Mouse (Mus musculus) C2C12 (cell line): ENCODE results near the gene Ifngr2. TPM values are rescaled to one million over a fixed set of nuclear protein-coding genes. Genes with fewer than 3 reads are reported as not detected.
A peak's percentile ranks its signal among the peaks of the same experiment; 100 is the strongest.

Experiments
- H3K27me3 ChIP-seq: one replicate; pipeline ENCODE4 v1.6.1; 2011; ENCODE audit not compliant: control insufficient read depth, insufficient read depth, insufficient read length
- H3K36me3 ChIP-seq: one replicate; pipeline ENCODE4 v1.6.1; 2011; ENCODE audit not compliant: control insufficient read depth, insufficient read depth
- H3K4me3 ChIP-seq: one replicate; pipeline ENCODE4 v1.5.1; 2011; ENCODE audit warnings: mild to moderate bottlenecking, control low read depth; ENCODE audit not compliant: poor library complexity, insufficient read depth, severe bottlenecking
- H3K79me2 ChIP-seq: one replicate; pipeline ENCODE4 v1.6.1; 2011; ENCODE audit not compliant: control insufficient read depth, insufficient read depth
- H3K79me3 ChIP-seq: one replicate; pipeline ENCODE4 v1.6.1; 2011; ENCODE audit warnings: low read depth, control low read depth
- H3ac ChIP-seq: one replicate; pipeline ENCODE3; 2011; ENCODE audit warnings: low read depth; ENCODE audit not compliant: control insufficient read depth, insufficient read length
- CEBPB ChIP-seq: IDR thresholded peaks from one replicate; pipeline ENCODE4 v1.6.1; 2011; ENCODE audit warnings: low read depth, mild to moderate bottlenecking, control low read depth, moderate library complexity
- CTCF ChIP-seq: IDR thresholded peaks from one replicate; pipeline ENCODE4 v1.5.1; 2011; ENCODE audit not compliant: control insufficient read depth, insufficient read depth, insufficient read length
- FOSL1 ChIP-seq: IDR thresholded peaks from one replicate; pipeline ENCODE4 v1.8.0; 2011; ENCODE audit warnings: mild to moderate bottlenecking, low read length; ENCODE audit not compliant: poor library complexity, insufficient read depth, severe bottlenecking
- MAX ChIP-seq: IDR thresholded peaks from one replicate; pipeline ENCODE4 v1.6.1; 2011; ENCODE audit warnings: mild to moderate bottlenecking, control low read depth
- MYOD1 ChIP-seq: IDR thresholded peaks from one replicate; pipeline ENCODE4 v1.6.1; 2011; ENCODE audit warnings: low read depth; ENCODE audit not compliant: control insufficient read depth, insufficient read length
- MYOG ChIP-seq: IDR thresholded peaks from one replicate; pipeline ENCODE4 v1.6.1; 2011; ENCODE audit not compliant: control insufficient read depth, insufficient read length; ENCODE audit errors: extremely low read depth
- USF1 ChIP-seq: IDR thresholded peaks from one replicate; pipeline ENCODE4 v1.6.1; 2011; ENCODE audit warnings: low read depth, mild to moderate bottlenecking, control low read depth, moderate library complexity
- polyA plus RNA-seq: library from polyadenylated mRNA; unstranded; fragments of >200 nt; fragmentation: generic; extraction: Trizol; gene quantifications from one replicate; pipeline ENCODE4 v1.2.1, GENCODE M21; 2012; ENCODE audit warnings: missing spikeins

The Ifngr2 gene
- polyA plus RNA-seq, 1 experiment: 9.1 TPM

DNA sequence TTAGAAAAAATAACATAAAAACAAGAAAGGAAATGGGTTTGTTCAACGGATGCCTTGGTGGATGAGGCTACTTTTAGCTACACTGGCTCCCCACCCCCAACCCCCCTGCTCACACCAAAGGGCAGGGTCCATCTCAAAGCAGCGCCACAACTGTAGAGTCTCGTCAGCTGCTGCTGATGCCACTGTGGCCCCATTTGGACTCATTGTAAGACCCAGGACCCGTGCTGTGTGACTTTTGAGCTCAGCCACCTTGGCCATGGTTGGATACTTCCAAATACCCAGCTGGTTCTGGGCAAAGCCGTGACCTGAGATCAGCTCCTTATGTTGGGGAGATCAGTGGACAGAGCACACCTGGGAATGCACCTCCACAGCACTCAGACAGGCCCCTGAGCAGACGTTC is 33.8 kb upstream of the Ifngr2 start:
- TF ChIP-seq CEBPB: no peak
- no peak for TF ChIP-seq CTCF
- TF ChIP-seq MAX: no peak
- TF ChIP-seq MYOD1: no peak

GRCm38 (mm10) chr16:91517020-91517419 is 29.9 kb upstream of the Ifngr2 start:
- TF ChIP-seq CEBPB: no peak
- TF ChIP-seq CTCF: no peak
- no peak for TF ChIP-seq MYOD1
- TF ChIP-seq FOSL1: no peak
- TF ChIP-seq MAX: no peak
- no peak for TF ChIP-seq USF1
- TF ChIP-seq MYOG: no peak
- Histone ChIP-seq H3K79me2 (no peaks in the 10 kb centered on the region), H3K36me3 (no peaks in the 10 kb centered on the region), H3K27me3 (no peaks in the 10 kb centered on the region), H3ac (no peak overlapping the region), H3K4me3 (no peak overlapping the region), H3K79me3 (no peaks in the 10 kb centered on the region)

More for the DNA sequence above, 33.8 kb upstream of the Ifngr2 start:
- Histone ChIP-seq H3K27me3 (no peaks in the 10 kb centered on the region), H3K4me3 (no peak overlapping the region), H3K79me2 (no peaks in the 10 kb centered on the region), H3ac (no peak overlapping the region), H3K36me3 (no peaks in the 10 kb centered on the region), H3K79me3 (no peaks in the 10 kb centered on the region)

GRCm38 (mm10) chr16:91522040-91522439 is 24.8 kb upstream of the Ifngr2 start:
- no peaks in the 10 kb centered on the region for H3K27me3 ChIP-seq
- TF ChIP-seq CEBPB (no peak), MAX (no peak), CTCF (no peak), USF1 (no peak), MYOD1 (no peak), MYOG (no peak), FOSL1 (no peak)
- H3K36me3 ChIP-seq: no peaks in the 10 kb centered on the region
- no peak overlapping the region for H3ac ChIP-seq
- H3K4me3 ChIP-seq: no peak overlapping the region
- no peaks in the 10 kb centered on the region for H3K79me3 ChIP-seq
- H3K79me2 ChIP-seq: no peaks in the 10 kb centered on the region

DNA sequence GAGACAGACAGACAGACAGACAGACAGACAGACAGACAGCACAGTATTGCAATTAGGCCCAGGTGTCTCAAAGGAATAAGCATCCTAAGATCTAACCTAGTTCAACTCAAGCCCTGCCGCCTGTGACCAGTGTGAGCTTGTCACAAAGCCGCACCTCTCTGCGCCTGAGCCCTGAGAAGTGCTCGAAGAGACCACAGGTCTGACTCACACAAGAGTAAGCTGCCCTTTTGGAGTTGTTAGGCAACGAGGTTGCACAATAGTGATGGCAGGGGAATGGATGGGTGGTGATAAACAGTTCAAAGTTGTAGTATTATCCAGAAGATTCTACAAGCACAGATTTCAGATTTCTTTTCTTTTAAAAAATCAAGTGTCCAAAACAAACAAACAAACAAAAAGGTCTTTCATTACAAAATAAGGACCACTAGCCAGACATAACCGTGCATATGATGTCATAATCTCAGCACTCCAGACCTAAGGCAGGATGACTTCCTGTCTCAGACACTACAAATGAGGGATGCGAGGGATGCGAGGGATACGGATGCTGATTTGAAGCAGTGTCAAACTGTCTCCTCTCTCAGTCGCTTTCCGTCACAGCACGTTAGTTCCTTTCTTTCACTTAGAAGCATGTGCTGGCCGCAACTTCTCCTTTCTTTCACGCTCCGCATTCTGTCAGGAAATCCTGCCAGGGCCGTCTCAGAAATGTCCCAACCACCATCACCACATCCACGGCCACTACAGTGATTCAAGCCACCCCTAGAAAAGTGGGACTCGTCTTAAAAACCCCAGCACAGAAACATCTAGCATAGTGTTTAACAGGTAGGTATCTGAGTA is 24.2 kb upstream of the Ifngr2 start:
- Histone ChIP-seq H3K79me3 (no peaks in the 10 kb centered on the region), H3K27me3 (no peaks in the 10 kb centered on the region), H3K4me3 (no peak overlapping the region), H3ac (no peak overlapping the region), H3K79me2 (no peaks in the 10 kb centered on the region), H3K36me3 (no peaks in the 10 kb centered on the region)
- TF ChIP-seq CEBPB (peak; percentile 100), MAX (peak; percentile 30), USF1 (no peak), MYOD1 (no peak), FOSL1 (peak; percentile 39)

GRCm38 (mm10) chr16:91524206-91524605 is 22.7 kb upstream of the Ifngr2 start:
- no peak overlapping the region for H3ac ChIP-seq
- no peaks in the 10 kb centered on the region for H3K27me3 ChIP-seq
- no peaks in the 10 kb centered on the region for H3K79me2 ChIP-seq
- H3K79me3 ChIP-seq: no peaks in the 10 kb centered on the region
- TF ChIP-seq USF1: no peak
- no peak for TF ChIP-seq CTCF
- TF ChIP-seq MYOG: no peak
- no peak for TF ChIP-seq MAX
- no peak for TF ChIP-seq FOSL1
- TF ChIP-seq CEBPB: no peak
- no peak for TF ChIP-seq MYOD1
- H3K4me3 ChIP-seq: no peak overlapping the region
- H3K36me3 ChIP-seq: no peaks in the 10 kb centered on the region

DNA sequence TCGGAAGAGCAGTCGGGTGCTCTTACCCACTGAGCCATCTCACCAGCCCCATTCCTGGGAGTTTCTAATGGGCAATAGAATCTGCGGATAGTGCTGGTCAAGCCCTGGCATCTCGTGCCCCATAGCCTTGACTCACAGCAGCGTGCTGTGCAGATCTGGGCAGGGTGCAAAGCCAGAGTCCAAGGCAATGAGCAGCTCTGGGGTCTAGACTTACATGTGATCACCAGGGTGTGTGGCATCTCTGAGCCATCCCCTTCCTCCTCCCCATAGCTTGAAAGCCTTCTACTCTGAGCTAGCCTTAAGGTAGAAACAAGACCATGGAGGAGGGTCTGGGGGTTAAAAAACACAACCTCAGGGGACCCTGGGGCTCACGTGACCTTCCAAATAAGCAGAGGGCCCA is 20.6 kb upstream of the Ifngr2 start:
- Histone ChIP-seq H3K36me3 (no peaks in the 10 kb centered on the region), H3K4me3 (no peak overlapping the region), H3K79me2 (no peaks in the 10 kb centered on the region), H3K79me3 (no peaks in the 10 kb centered on the region), H3K27me3 (no peaks in the 10 kb centered on the region), H3ac (no peak overlapping the region)
- TF ChIP-seq CEBPB (no peak), MAX (no peak), USF1 (no peak), MYOD1 (no peak), CTCF (no peak), MYOG (no peak), FOSL1 (no peak)
